Mouse (Mus musculus) kidney, embryonic 14.5 days (tissue): ENCODE measurements around the gene Cdk5rap2. TPM values are rescaled to one million over a fixed set of nuclear protein-coding genes. Genes with fewer than 3 reads are reported as not detected.

Experiments used
- ATAC-seq: fragments of 200-750 bp; cut with Nextera tagmentation; 2 replicates; pipeline ENCODE4 v1.8.0; 2017; ENCODE audit warnings: moderate number of reproducible peaks, mild to moderate bottlenecking, moderate TSS enrichment, moderate library complexity; ENCODE audit not compliant: low FRiP score, low TSS enrichment
- H3K27ac ChIP-seq: fragments of 300-500 bp; sonication (generic); 2 replicates; pipeline ENCODE4 v1.5.1; 2014; ENCODE audit warnings: low read depth, mild to moderate bottlenecking, low read length, moderate library complexity, mixed read lengths
- H3K27me3 ChIP-seq: fragments of 300-500 bp; sonication (generic); 2 replicates; pipeline ENCODE4 v1.6.1; 2014; ENCODE audit warnings: mild to moderate bottlenecking, low read length; ENCODE audit not compliant: control insufficient read depth, insufficient read depth
- H3K36me3 ChIP-seq: fragments of 300-500 bp; sonication (generic); 2 replicates; pipeline ENCODE4 v1.6.1; 2014; ENCODE audit warnings: low read length, mixed read lengths; ENCODE audit not compliant: control insufficient read depth, insufficient read depth
- H3K4me1 ChIP-seq: fragments of 300-500 bp; sonication (generic); 2 replicates; pipeline ENCODE4 v1.6.1; 2014; ENCODE audit warnings: low read length, mixed read lengths; ENCODE audit not compliant: control insufficient read depth, insufficient read depth
- H3K4me2 ChIP-seq: fragments of 300-500 bp; sonication (generic); replicated peaks from 2 replicates; pipeline ENCODE4 v1.6.1; 2014; ENCODE audit warnings: low read depth, mild to moderate bottlenecking, low read length
- H3K4me3 ChIP-seq: fragments of 300-500 bp; sonication (generic); 2 replicates; pipeline ENCODE4 v1.5.1; 2014; ENCODE audit warnings: mild to moderate bottlenecking, low read length
- H3K9ac ChIP-seq: fragments of 300-500 bp; sonication (generic); 2 replicates; pipeline ENCODE4 v1.6.1; 2014; ENCODE audit warnings: low read depth, mild to moderate bottlenecking, low read length, moderate library complexity
- H3K9me3 ChIP-seq: fragments of 300-500 bp; sonication (generic); 2 replicates; pipeline ENCODE4 v1.6.1; 2016; ENCODE audit warnings: low read length; ENCODE audit not compliant: control insufficient read depth
- WGBS: fragments of 180-500 bp; shearing (Covaris S2); extraction: QIAGEN DNeasy Blood & Tissue Kit; methylation state at CpG from one replicate; pipeline ENCODE4 v1.1.7; 2014; 5-methylcytosine and 5-hydroxymethylcytosine counted together
- polyA plus RNA-seq: library from polyadenylated mRNA; unstranded; fragments of >200 nt; fragmentation: Nextera tagmentation; extraction: Ambion mirVana; gene quantifications from 2 replicates; pipeline ENCODE4 v1.2.1, GENCODE M21; 2014

Cdk5rap2 gene
- polyA plus RNA-seq, 1 experiment from 2014 or later = 22.2 TPM

DNA sequence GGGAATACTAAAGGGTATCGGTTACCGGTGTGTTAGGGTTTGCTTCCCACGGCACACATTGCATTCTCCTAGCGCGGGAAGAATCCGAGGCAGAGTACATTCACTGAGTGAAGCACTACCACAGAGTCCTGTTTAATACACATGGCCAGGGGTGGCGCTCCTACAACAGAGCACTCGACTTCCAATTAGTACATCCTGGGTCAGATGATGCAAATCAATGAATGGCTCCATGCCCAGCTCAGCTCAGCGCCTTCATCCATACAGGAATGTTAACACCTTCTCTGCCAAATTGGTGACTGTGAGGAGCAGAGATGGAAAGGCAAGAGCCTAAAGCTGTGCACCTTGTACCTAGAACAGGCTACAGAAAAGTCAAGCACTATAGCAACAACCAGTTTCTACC lies 109.1 kb downstream of the Cdk5rap2 start:
- H3K4me3 ChIP-seq = no peak overlapping the region
- peaks cover 51% of the 10 kb centered on the region; the same call in 1 of the 2 replicates for H3K36me3 ChIP-seq
- WGBS = 89% methylated on average over 9 of the region's 9 CpGs
- no peak overlapping the region for H3K27ac ChIP-seq
- H3K9ac ChIP-seq = no peak overlapping the region
- H3K4me2 ChIP-seq = no peak overlapping the region
- H3K9me3 ChIP-seq = no peaks in the 10 kb centered on the region
- H3K27me3 ChIP-seq = no peaks in the 10 kb centered on the region
- no peak for ATAC-seq
- H3K4me1 ChIP-seq = no peaks in the 10 kb centered on the region

DNA sequence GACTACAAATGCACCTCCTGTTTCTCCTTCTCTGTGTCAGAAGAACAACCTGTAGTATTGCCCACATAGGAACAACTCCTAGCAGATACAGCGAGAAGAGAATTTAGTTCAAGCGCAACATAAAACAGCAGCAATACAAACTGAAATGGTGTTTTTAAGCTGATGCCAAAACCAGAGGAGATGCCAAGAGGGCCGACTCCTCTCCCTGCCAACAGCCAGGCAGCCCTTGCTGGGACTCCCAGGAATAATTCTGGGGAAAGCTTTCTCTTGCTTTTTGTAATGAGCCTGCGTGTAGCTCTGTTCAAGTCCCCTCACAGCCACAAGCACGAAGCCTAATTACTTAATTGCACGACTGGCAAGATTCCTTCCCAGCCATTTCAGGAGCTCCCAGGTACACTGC lies 120.9 kb downstream of the Cdk5rap2 start:
- Histone ChIP-seq H3K27ac (no peak overlapping the region), H3K36me3 (peaks cover 25% of the 10 kb centered on the region; the same call in 1 of the 2 replicates)
- 85% methylated on average over 6 of the region's 6 CpGs for WGBS

DNA sequence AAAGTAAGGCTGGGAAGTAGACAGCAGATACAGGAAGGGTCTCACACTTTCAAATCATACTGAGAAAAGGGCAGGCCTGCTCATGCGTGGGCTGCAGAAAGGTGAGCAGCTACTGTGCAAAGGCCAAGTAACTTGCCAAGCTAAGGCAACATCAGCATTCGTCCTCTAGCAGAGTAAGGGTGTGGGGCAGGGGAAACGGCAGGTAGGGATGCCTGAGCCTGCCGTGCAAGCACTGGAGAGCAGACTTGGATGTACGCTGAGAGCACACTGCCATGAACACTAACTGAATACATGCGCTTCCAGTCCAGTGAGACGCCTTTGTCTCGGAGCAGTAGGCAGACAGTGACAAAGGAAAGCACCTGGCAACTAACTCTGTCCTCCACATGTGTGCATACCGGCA lies 127.1 kb downstream of the Cdk5rap2 start:
- ATAC-seq = no peak

More for the DNA sequence above, 120.9 kb downstream of the Cdk5rap2 start:
- ATAC-seq = no peak
- Histone ChIP-seq H3K4me3 (no peak overlapping the region), H3K9ac (no peak overlapping the region), H3K27me3 (no peaks in the 10 kb centered on the region), H3K4me1 (no peaks in the 10 kb centered on the region), H3K9me3 (no peaks in the 10 kb centered on the region), H3K4me2 (no peak overlapping the region)

DNA sequence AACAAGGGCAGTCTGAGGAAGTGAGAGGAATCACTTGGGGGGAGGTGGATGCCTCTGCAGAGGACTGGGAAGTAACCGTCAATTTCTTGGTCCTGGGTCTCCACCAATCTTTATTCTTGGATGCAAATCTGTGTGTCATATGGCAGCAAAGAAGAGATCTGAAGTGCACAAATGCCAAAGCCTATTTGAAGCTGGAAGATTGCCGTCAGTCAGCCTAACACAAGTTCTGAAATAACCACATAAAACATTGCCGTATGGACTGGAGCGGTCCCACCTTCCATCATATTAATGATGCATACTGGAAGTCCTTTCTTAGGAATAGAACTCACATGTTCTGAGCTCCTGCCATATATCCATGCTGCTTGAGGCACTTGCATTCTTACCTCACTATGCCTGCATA lies 131.4 kb downstream of the Cdk5rap2 start:
- no peak overlapping the region for H3K27ac ChIP-seq
- H3K4me3 ChIP-seq = no peak overlapping the region
- 89% methylated on average over 4 of the region's 4 CpGs for WGBS
- peaks cover 35% of the 10 kb centered on the region for H3K36me3 ChIP-seq
- no peaks in the 10 kb centered on the region for H3K4me1 ChIP-seq
- H3K4me2 ChIP-seq = no peak overlapping the region
- no peaks in the 10 kb centered on the region for H3K27me3 ChIP-seq
- no peak for ATAC-seq
- no peak overlapping the region for H3K9ac ChIP-seq
- no peaks in the 10 kb centered on the region for H3K9me3 ChIP-seq

More for the DNA sequence above, 127.1 kb downstream of the Cdk5rap2 start:
- H3K9me3 ChIP-seq = no peaks in the 10 kb centered on the region
- H3K36me3 ChIP-seq = peaks cover 38% of the 10 kb centered on the region
- no peaks in the 10 kb centered on the region for H3K27me3 ChIP-seq
- 91% methylated on average over 9 of the region's 9 CpGs for WGBS
- no peaks in the 10 kb centered on the region for H3K4me1 ChIP-seq
- H3K4me2 ChIP-seq = no peak overlapping the region
- no peak overlapping the region for H3K27ac ChIP-seq
- H3K9ac ChIP-seq = no peak overlapping the region
- H3K4me3 ChIP-seq = no peak overlapping the region

DNA sequence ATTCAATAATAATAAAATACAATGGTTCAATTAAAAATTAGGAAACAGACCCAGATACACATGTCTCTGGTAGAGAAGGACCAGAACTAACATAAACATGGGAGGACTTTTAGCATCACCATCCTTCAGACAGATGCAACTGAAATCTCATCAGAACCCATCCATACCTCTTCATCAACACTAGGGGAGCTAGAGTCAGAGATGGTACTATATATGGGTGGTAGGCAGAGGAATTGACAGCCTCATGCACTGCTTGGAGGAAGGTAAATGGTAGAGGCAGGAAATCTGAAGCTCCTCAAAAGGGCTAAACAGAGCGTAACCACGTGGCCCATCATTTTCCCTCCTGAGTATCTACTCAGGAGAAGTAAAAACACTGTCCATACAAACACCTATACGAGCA lies 132.2 kb downstream of the Cdk5rap2 start:
- H3K27me3 ChIP-seq = no peaks in the 10 kb centered on the region
- H3K27ac ChIP-seq = no peak overlapping the region
- no peak overlapping the region for H3K4me2 ChIP-seq
- WGBS = 91% methylated on average over 3 of the region's 3 CpGs
- H3K9ac ChIP-seq = no peak overlapping the region
- no peaks in the 10 kb centered on the region for H3K9me3 ChIP-seq
- no peak for ATAC-seq
- H3K4me1 ChIP-seq = no peaks in the 10 kb centered on the region
- peaks cover 27% of the 10 kb centered on the region for H3K36me3 ChIP-seq
- no peak overlapping the region for H3K4me3 ChIP-seq

DNA sequence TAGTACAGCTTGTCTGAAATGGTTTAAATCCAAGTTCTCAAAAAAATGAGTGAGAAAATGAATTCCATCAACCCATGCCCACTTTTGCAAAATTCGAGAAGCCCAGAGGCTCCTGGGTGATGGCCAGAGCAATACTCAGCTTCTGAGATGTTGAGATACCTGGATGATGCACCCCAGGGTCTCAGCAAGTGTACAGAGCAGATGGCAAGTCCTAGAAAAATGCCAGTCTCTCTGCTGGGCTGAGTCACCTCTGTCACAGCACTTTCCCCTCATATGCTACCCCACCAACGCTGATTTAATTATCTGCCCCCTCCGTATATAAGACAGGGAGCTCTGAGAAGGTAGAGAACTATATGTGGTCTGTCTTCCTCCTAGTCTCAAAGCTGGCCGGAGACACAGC lies 137.3 kb downstream of the Cdk5rap2 start:
- peaks cover 23% of the 10 kb centered on the region for H3K36me3 ChIP-seq
- ATAC-seq = no peak
- H3K4me1 ChIP-seq = no peaks in the 10 kb centered on the region
- H3K4me2 ChIP-seq = no peak overlapping the region
- no peak overlapping the region for H3K9ac ChIP-seq
- 91% methylated on average over 4 of the region's 4 CpGs for WGBS
- no peak overlapping the region for H3K4me3 ChIP-seq
- H3K27me3 ChIP-seq = no peaks in the 10 kb centered on the region
- no peaks in the 10 kb centered on the region for H3K9me3 ChIP-seq
- no peak overlapping the region for H3K27ac ChIP-seq

DNA sequence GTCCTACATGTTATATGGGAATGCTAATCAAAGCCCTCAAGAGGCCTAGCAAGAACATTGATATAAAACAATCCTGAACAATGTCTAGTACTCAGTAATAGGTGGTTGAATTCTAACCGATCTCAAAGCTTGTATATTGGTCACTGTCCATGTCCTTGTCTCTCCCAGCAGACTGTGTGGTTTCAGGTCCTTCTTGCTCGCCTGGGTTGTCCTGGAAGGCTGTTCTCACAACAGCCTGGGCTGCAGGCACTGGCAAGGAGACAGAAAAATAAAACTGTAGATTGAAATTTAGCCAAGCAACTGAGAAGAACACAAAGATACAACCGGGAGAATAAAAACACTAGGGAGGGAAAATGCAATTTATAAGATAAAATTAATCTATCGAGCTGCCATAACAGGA lies 137.7 kb downstream of the Cdk5rap2 start:
- Histone ChIP-seq H3K36me3 (peaks cover 23% of the 10 kb centered on the region), H3K27ac (no peak overlapping the region), H3K4me3 (no peak overlapping the region), H3K4me2 (no peak overlapping the region), H3K9me3 (no peaks in the 10 kb centered on the region), H3K4me1 (no peaks in the 10 kb centered on the region), H3K9ac (no peak overlapping the region), H3K27me3 (no peaks in the 10 kb centered on the region)
- 89% methylated on average over 4 of the region's 4 CpGs for WGBS
- ATAC-seq = no peak

DNA sequence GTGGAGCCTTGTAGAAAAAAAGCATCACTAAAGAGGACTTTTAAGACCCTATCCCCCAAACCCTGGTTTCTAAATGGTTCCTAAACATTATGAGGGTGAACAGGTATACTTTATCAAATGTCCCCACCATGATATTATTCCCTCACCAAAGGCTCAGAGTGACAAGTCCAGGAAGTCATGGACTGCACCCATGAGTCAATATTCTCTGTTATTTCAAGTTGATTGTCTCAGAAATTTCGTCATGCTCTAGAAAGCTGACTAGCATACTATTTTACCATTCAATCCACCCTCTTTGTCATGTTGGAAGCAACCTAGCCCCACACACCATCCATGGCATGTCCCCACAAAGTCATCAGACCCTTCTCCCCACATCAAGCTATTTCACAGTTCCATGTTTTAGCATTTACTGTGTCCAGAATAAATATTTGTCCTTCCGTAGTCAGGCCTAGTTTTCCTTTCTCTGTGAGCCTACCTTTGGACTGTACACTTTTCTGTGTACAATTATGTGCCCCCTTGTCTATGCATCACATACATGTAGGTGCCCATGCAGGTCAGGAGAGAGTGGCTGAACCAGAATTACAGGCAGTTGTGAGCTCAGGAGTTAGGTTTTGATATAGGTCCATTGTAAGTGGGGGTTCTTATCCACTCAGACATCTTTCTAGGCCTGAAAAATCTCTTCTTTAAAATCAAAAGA lies 142.9 kb downstream of the Cdk5rap2 start:
- Histone ChIP-seq H3K4me3 (no peak overlapping the region), H3K4me2 (no peak overlapping the region), H3K36me3 (peaks cover 45% of the 10 kb centered on the region), H3K27me3 (no peaks in the 10 kb centered on the region), H3K9ac (no peak overlapping the region), H3K4me1 (no peaks in the 10 kb centered on the region), H3K27ac (no peak overlapping the region), H3K9me3 (no peaks in the 10 kb centered on the region)
- no peak for ATAC-seq
- WGBS = 85% methylated on average over 2 of the region's 2 CpGs

DNA sequence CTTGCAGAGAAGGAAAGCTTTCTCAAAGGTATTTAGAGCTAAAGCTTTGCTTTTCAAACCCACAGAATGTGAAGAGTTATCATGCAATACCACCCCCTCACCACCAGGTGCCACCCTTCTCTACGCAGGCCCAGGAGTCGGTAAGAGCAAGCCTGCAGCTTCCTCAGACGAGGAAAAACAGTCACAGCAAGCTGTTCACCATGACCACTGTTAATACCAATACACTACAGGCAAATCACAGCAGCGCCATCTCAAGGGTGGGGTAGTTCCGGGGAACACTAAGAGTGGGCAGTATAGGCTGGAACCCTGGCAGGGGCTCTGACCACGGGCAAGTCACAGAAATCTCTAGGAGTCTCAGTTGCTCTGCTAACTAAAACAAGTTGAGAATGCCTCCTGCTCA lies 145.0 kb downstream of the Cdk5rap2 start:
- no peak for ATAC-seq
- no peaks in the 10 kb centered on the region for H3K9me3 ChIP-seq
- 73% methylated on average over 6 of the region's 6 CpGs for WGBS
- H3K9ac ChIP-seq = no peak overlapping the region
- peaks cover 43% of the 10 kb centered on the region for H3K36me3 ChIP-seq
- no peak overlapping the region for H3K4me2 ChIP-seq
- no peak overlapping the region for H3K4me3 ChIP-seq
- H3K27ac ChIP-seq = no peak overlapping the region
- H3K27me3 ChIP-seq = no peaks in the 10 kb centered on the region
- no peaks in the 10 kb centered on the region for H3K4me1 ChIP-seq
